Mouse (Mus musculus) skeletal muscle tissue, adult 2 months (tissue): ENCODE measurements around the gene Chmp4b.
A peak's percentile ranks its signal among the peaks of the same experiment; 100 is the strongest.

Source experiments
- DNase-seq: peaks from one replicate; pipeline ENCODE4 v3.0.0-alpha.2; 2012; ENCODE audit warnings: low read depth, low spot score

The Chmp4b gene

GRCm38 (mm10) chr2:154682712-154683111 is 31.2 kb downstream of the Chmp4b start:
- no peak for DNase-seq

GRCm38 (mm10) chr2:154684901-154685470 is 33.5 kb downstream of the Chmp4b start:
- DNase-seq, result no peak

- DNase-seq, result no peak
Observed at GRCm38 (mm10) chr2:154685772-154686171, 34.3 kb downstream of the Chmp4b start.

GRCm38 (mm10) chr2:154686819-154687218 is 35.3 kb downstream of the Chmp4b start:
- no peak for DNase-seq

- no peak for DNase-seq
Observed at GRCm38 (mm10) chr2:154689391-154689790, 37.9 kb downstream of the Chmp4b start.

GRCm38 (mm10) chr2:154690959-154691358 is 39.5 kb downstream of the Chmp4b start:
- DNase-seq, result no peak

GRCm38 (mm10) chr2:154693186-154693940 is 41.9 kb downstream of the Chmp4b start:
- no peak for DNase-seq

GRCm38 (mm10) chr2:154693941-154694256 is 42.4 kb downstream of the Chmp4b start:
- DNase-seq, result peak; percentile 28

- no peak for DNase-seq
Observed at GRCm38 (mm10) chr2:154695690-154696089, 44.2 kb downstream of the Chmp4b start.

GRCm38 (mm10) chr2:154696660-154697059 is 45.2 kb downstream of the Chmp4b start:
- no peak for DNase-seq

- no peak for DNase-seq
Observed at GRCm38 (mm10) chr2:154699360-154699759, 47.9 kb downstream of the Chmp4b start.

GRCm38 (mm10) chr2:154700177-154700576 is 48.7 kb downstream of the Chmp4b start:
- DNase-seq, result no peak

GRCm38 (mm10) chr2:154702637-154703315 is 51.3 kb downstream of the Chmp4b start:
- DNase-seq, result peak; percentile 39

GRCm38 (mm10) chr2:154706526-154707280 is 55.2 kb downstream of the Chmp4b start:
- DNase-seq, result no peak

- no peak for DNase-seq
Observed at GRCm38 (mm10) chr2:154707284-154707683, 55.8 kb downstream of the Chmp4b start.

GRCm38 (mm10) chr2:154707830-154708385 is 56.4 kb downstream of the Chmp4b start:
- DNase-seq, result no peak

GRCm38 (mm10) chr2:154711701-154712100 is 60.2 kb downstream of the Chmp4b start:
- no peak for DNase-seq

- peak; percentile 46 for DNase-seq
Observed at GRCm38 (mm10) chr2:154712271-154712677, 60.8 kb downstream of the Chmp4b start.

GRCm38 (mm10) chr2:154713083-154713482 is 61.6 kb downstream of the Chmp4b start:
- no peak for DNase-seq

- no peak for DNase-seq
Observed at GRCm38 (mm10) chr2:154713964-154714363, 62.5 kb downstream of the Chmp4b start.

GRCm38 (mm10) chr2:154716586-154716985 is 65.1 kb downstream of the Chmp4b start:
- no peak for DNase-seq

- no peak for DNase-seq
Observed at GRCm38 (mm10) chr2:154717081-154717480, 65.6 kb downstream of the Chmp4b start.
